Mouse (Mus musculus) forebrain, embryonic 15.5 days (tissue): Measurements from ENCODE around the gene Gemin6. TPM values are rescaled to one million over a fixed set of nuclear protein-coding genes. Genes with fewer than 3 reads are reported as not detected.
"Not testable (repeated sequence)": the region's sequence is repeated elsewhere in the genome, so short reads cannot be mapped to it uniquely, and the experiment has no call there.

ENCODE experiments used
- ATAC-seq: fragments of 200-750 bp; cut with Nextera tagmentation; replicated peaks from 2 replicates; pipeline ENCODE4 v1.8.0; 2017; ENCODE audit warnings: mild to moderate bottlenecking, moderate TSS enrichment, moderate library complexity
- H3K27ac ChIP-seq: fragments of 300-500 bp; sonication (generic); replicated peaks from 2 replicates; pipeline ENCODE4 v1.5.1; 2015; ENCODE audit warnings: mild to moderate bottlenecking, inconsistent platforms
- H3K27me3 ChIP-seq: fragments of 300-500 bp; sonication (generic); 2 replicates; pipeline ENCODE4 v1.6.1; 2015; ENCODE audit warnings: inconsistent platforms
- H3K36me3 ChIP-seq: fragments of 300-500 bp; sonication (generic); 2 replicates; pipeline ENCODE4 v1.6.1; 2015; ENCODE audit warnings: mild to moderate bottlenecking, inconsistent platforms
- H3K4me1 ChIP-seq: fragments of 300-500 bp; sonication (generic); 2 replicates; pipeline ENCODE4 v1.6.1; 2015; ENCODE audit warnings: inconsistent platforms
- H3K4me2 ChIP-seq: fragments of 300-500 bp; sonication (generic); replicated peaks from 2 replicates; pipeline ENCODE4 v1.6.1; 2015; ENCODE audit warnings: mild to moderate bottlenecking, inconsistent platforms
- H3K4me3 ChIP-seq: fragments of 300-500 bp; sonication (generic); 2 replicates; pipeline ENCODE4 v1.5.1; 2015; ENCODE audit warnings: mild to moderate bottlenecking, inconsistent platforms
- H3K9ac ChIP-seq: fragments of 300-500 bp; sonication (generic); replicated peaks from 2 replicates; pipeline ENCODE4 v1.6.1; 2015; ENCODE audit warnings: mild to moderate bottlenecking, inconsistent platforms
- H3K9me3 ChIP-seq: fragments of 300-500 bp; sonication (generic); 2 replicates; pipeline ENCODE4 v1.6.1; 2016; ENCODE audit warnings: inconsistent platforms
- WGBS: fragments of 180-500 bp; shearing (Covaris S2); methylation state at CpG from one replicate; pipeline ENCODE4 v1.1.7; 2015; ENCODE audit warnings: mixed read lengths; 5-methylcytosine and 5-hydroxymethylcytosine counted together
- polyA plus RNA-seq: library from polyadenylated mRNA; unstranded; fragments of >200 nt; fragmentation: Nextera tagmentation; extraction: Ambion mirVana; gene quantifications from 2 replicates; pipeline ENCODE4 v1.2.1, GENCODE M21; 2015

The Gemin6 gene
- 24.9 and 25.8 TPM in 2 replicates for polyA plus RNA-seq

DNA sequence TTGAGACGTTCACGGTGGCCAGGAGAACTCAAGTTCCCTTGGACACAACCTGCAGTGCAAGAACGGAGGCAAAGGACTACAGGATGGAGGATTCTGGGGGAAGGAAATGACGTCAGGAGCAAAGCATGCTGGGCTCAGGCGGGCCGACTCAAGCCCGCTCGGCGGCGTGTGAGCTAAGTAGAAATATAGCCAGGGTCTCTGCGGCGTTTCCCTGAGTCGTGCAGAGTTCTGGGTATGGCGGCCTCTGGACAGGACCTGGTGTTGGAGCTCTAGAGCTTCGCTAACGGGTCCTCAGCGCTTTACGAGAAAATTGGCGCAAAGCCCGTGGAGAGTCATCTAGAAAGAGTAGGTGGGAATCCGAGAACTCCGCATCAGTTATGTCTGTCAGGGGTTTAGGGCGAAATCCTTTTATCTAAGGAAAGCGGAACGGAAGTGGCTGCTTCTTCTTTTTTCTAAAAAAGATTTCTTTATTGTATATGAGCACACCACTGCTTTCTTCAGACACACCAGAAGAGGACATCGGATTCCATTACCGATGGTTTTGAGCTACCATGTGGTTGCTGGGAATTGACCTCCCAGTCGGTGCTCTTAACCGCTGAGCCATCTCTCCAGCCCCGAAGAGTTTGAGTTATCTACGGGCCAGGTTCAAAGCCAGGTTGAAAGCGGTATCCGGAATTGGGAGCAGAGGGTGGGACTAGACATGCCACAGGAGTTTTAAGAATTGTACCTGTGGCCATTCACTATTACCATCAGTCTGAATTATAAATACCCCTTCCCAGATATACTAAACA, at the start of gene Gemin6:
Gene Gemin6 (plus strand): TSS at position 116 of the 791 bp plus-strand sequence.
- no peaks in the 10 kb centered on the region for H3K27me3 ChIP-seq
- H3K4me1 ChIP-seq: peaks cover 9% of the 10 kb centered on the region
- no peaks in the 10 kb centered on the region for H3K9me3 ChIP-seq
- under 1% methylated on average over 33 of the region's 33 CpGs for WGBS
- peak within 1 kb of the TSS; percentile 76 for H3K4me2 ChIP-seq
- no peaks in the 10 kb centered on the region for H3K36me3 ChIP-seq
- peak; percentile 99 for ATAC-seq
- peak within 1 kb of the TSS; percentile 60 for H3K4me3 ChIP-seq
- H3K9ac ChIP-seq: peak within 1 kb of the TSS; percentile 63
- peak within 1 kb of the TSS; percentile 82 for H3K27ac ChIP-seq

DNA sequence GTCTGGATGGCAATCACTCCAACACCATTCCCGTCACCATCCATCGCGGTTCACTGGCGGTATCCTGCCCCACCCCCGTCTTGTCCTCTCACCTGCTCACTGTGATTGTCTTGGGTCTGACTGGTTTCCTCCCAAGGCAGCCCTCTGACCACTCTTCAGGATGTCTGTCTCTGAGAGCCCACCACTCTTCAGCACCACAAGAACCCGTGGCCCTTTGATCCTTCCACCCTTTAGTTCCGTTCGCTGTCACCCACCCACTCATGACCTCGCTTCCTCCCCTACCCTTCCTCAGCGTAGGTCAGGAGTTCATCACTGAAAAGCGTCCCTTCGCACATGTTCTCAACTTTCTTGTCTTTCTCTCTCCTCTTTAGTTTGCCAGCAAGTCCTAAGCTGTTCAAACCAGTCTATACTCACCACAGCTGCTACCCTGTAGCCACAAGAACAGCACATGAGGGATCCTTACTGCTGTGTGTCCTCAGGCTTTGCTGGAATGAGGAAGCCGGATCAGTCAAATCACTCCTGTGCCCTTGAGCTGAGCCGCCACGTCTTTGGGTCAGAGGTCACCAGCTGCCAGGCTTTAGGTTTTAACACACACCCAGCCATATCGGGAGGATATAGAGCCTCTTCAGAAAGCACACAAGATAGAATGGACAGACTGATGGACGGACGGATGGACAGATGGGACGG, 49.4 kb upstream of the Gemin6 start:
- no peak; the same call in 1 of the 2 replicates for ATAC-seq
- H3K27me3 ChIP-seq: no peaks in the 10 kb centered on the region
- no peak overlapping the region for H3K9ac ChIP-seq
- no peaks in the 10 kb centered on the region for H3K9me3 ChIP-seq
- 83% methylated on average over 19 of the region's 19 CpGs for WGBS
- H3K36me3 ChIP-seq: no peaks in the 10 kb centered on the region
- H3K27ac ChIP-seq: no peak overlapping the region
- no peaks in the 10 kb centered on the region for H3K4me1 ChIP-seq
- no peak overlapping the region for H3K4me2 ChIP-seq
- H3K4me3 ChIP-seq: no peak overlapping the region

DNA sequence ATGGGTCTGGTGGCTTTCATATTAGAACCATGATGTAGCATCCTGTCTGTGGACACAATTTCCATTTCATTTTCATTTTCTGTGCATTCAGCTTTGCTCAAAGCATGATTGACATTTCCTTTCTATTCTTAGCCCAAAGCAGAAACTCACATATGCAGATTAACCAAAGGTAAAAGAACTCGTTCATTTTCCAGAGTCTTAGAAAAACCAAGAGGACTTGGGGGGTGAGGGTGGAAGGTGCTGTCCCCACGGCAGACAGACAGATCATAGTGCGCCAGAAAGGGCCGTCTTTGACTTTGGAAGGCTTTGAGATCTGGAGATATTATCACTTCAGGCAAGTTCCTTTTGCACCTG, 48.9 kb upstream of the Gemin6 start:
- no peak overlapping the region for H3K4me3 ChIP-seq
- WGBS: 66% methylated on average over 4 of the region's 4 CpGs
- H3K4me2 ChIP-seq: no peak overlapping the region
- H3K9me3 ChIP-seq: no peaks in the 10 kb centered on the region
- H3K9ac ChIP-seq: no peak overlapping the region
- H3K27me3 ChIP-seq: no peaks in the 10 kb centered on the region
- H3K36me3 ChIP-seq: no peaks in the 10 kb centered on the region
- H3K27ac ChIP-seq: no peak overlapping the region
- no peak for ATAC-seq
- H3K4me1 ChIP-seq: no peaks in the 10 kb centered on the region

DNA sequence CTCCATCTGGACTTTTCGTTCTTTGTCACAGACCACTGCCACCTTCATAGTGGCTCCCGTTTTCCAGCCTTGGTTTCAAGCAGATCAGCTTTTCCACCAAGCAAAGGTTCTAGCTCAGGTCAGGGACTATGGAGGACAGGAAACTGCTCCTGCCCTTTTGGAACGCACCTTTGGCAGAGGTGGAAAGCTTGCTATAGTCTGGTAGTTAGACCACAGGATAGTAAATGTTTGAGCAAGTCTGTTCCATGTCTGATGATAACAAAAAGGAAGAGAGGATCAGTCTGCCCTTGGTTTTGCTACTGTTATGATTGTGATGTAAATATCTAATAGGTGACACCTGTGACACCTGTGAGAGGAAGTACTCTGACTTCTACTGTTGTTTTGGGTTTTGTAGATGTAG, 48.3 kb upstream of the Gemin6 start:
- no peaks in the 10 kb centered on the region for H3K4me1 ChIP-seq
- no peak overlapping the region for H3K4me2 ChIP-seq
- H3K4me3 ChIP-seq: no peak overlapping the region
- no peak for ATAC-seq
- H3K9ac ChIP-seq: no peak overlapping the region
- no peaks in the 10 kb centered on the region for H3K9me3 ChIP-seq
- 94% methylated on average over 3 of the region's 3 CpGs for WGBS
- H3K27me3 ChIP-seq: no peaks in the 10 kb centered on the region
- H3K27ac ChIP-seq: no peak overlapping the region
- H3K36me3 ChIP-seq: no peaks in the 10 kb centered on the region

DNA sequence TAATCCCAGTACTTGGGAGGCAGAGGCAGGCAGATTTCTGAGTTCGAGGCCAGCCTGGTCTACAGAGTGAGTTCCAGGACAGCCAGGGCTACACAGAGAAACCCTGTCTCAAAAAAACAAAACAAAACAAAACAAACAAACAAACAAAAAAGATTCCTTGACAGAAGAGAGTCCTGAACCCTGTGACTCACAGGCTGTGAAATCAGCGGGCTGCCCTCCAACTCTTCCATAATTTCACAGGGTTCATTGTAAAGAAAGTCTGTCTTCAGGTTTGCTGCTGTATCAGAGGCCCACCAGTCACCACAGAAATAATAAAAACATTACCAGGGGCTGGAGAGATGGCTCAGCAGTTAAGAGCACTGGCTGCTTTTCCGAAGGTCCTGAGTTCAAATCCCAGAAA, 45.4 kb upstream of the Gemin6 start:
- H3K9me3 ChIP-seq, H3K4me1 ChIP-seq, H3K27me3 ChIP-seq, H3K27ac ChIP-seq, H3K9ac ChIP-seq, H3K4me2 ChIP-seq, H3K36me3 ChIP-seq, H3K4me3 ChIP-seq, ATAC-seq: not testable (repeated sequence)
- WGBS: over 99% methylated on average over 3 of the region's 3 CpGs

DNA sequence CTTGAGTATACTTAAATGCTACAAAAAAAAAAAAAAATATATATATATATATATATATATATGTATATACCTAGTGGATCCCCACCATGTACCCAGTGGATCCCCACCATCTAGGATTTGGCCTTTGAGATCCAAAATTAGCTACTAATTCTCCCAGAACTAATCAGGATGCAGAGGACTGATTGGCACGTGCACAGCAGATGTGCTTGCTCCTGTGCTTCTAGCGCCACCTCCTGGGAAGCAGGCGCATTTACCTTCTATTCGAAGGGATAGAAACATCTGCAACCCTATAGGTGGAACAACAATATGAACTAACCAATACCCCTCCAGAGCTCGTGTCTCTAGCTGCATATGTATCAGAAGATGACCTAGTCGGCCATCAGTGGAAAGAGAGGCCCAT, 44.3 kb upstream of the Gemin6 start:
- no peaks in the 10 kb centered on the region for H3K9me3 ChIP-seq
- under 1% methylated on average over 6 of the region's 6 CpGs for WGBS
- no peak overlapping the region for H3K9ac ChIP-seq
- H3K27me3 ChIP-seq: no peaks in the 10 kb centered on the region
- no peaks in the 10 kb centered on the region for H3K36me3 ChIP-seq
- no peaks in the 10 kb centered on the region for H3K4me1 ChIP-seq
- no peak overlapping the region for H3K4me3 ChIP-seq
- H3K27ac ChIP-seq: no peak overlapping the region
- ATAC-seq: peak; percentile 91
- no peak overlapping the region for H3K4me2 ChIP-seq

DNA sequence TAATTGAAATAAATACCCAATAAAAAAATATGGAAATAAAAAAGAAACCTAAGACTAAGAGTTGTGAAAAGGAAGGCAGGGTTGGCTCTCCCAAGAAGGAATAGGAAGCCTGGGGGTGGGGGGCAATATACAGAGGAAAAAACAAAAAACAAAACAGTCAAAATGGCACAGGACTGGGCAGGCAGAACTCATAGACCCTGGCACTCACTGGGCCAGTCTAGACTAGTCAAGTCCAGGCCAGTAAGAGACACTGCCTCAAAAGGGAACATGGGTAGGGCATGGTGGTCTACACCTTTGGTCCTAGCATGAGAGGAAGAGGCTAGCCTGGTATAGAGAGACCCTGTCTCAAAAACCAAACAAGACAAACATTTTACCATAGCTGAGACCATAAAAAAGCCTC, 43.8 kb upstream of the Gemin6 start:
- Histone ChIP-seq H3K9ac (no peak overlapping the region), H3K27me3 (no peaks in the 10 kb centered on the region), H3K4me3 (no peak overlapping the region), H3K36me3 (no peaks in the 10 kb centered on the region), H3K27ac (no peak overlapping the region), H3K4me1 (no peaks in the 10 kb centered on the region), H3K9me3 (no peaks in the 10 kb centered on the region), H3K4me2 (no peak overlapping the region)
- peak; percentile 44; the same call in 1 of the 2 replicates for ATAC-seq

DNA sequence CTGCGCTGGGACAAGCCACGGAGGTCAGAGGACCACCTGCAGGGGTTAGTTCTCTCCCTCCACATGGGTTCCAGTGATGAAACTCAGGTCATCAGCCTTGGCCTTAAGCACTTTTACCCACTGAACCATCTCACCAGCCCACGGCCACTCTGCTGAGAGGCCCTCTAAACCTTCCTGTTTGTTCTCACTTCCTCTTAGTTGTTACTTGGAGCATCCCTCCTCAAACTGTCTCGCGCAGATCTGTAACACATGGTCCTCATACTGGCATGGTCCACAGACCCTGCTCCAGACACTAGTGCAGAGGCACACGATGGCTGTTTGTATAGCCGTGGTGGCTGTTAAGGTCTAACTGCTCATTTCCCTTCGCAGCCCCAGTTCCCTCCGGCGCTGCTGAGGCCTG, 40.6 kb upstream of the Gemin6 start:
- H3K4me2 ChIP-seq: no peak overlapping the region
- H3K9me3 ChIP-seq: no peaks in the 10 kb centered on the region
- H3K36me3 ChIP-seq: no peaks in the 10 kb centered on the region
- H3K9ac ChIP-seq: no peak overlapping the region
- no peak for ATAC-seq
- no peak overlapping the region for H3K4me3 ChIP-seq
- H3K27ac ChIP-seq: no peak overlapping the region
- no peaks in the 10 kb centered on the region for H3K27me3 ChIP-seq
- 86% methylated on average over 9 of the region's 10 CpGs for WGBS
- no peaks in the 10 kb centered on the region for H3K4me1 ChIP-seq

DNA sequence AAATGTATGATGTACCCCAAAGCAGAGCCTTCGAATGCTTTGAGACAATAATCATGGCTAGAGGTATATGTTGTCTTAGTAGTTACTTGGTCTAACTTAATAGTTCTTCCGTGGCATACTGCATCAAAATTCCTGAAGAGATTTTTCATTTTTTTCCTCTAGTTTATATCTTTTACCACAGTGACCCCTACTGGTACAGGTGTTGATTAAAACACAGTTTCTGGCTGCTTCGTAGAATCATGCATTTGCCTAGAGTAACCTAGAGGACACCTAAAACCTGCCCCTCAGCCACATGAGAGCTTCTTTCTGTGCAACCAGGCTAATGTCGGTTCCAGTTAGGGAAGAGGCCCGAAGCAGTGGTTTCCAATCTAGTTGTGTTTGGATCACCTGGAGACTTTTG, 31.2 kb upstream of the Gemin6 start:
- WGBS: 73% methylated on average over 5 of the region's 5 CpGs
- no peaks in the 10 kb centered on the region for H3K9me3 ChIP-seq
- ATAC-seq: no peak
- no peaks in the 10 kb centered on the region for H3K27me3 ChIP-seq
- H3K4me2 ChIP-seq: no peak overlapping the region
- no peaks in the 10 kb centered on the region for H3K4me1 ChIP-seq
- H3K36me3 ChIP-seq: peaks cover 34% of the 10 kb centered on the region
- H3K9ac ChIP-seq: no peak overlapping the region
- no peak overlapping the region for H3K4me3 ChIP-seq
- no peak overlapping the region for H3K27ac ChIP-seq

DNA sequence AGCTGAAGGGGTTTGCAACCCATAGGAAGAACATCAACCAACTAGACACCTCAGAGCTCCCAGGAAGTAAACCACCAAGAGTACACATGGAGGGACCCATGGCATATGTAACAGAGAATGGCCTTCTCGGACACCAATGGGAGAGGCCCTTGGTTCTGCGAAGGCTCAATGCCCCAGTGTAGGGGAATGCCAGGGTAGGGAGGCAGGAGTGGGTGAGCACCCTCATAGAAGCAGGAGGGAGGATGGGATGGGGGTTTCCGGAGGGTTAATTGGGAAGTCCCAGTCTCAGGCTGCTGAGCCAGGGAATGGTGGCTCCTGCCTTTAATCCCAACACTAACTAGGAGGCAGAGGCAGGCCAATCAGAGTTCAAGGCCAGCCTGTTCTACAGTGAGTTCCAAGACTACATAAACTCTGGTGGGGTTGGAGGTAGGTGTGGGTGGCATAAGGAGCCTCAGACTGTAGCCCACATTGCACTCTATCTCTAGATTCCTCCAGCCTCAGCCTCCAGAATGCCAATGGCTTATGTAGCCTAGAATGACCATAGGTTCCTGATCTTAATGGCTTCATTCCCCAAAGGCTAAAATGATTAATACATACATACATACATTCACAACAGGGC, 25.0 kb upstream of the Gemin6 start:
- ATAC-seq: peak; percentile 57; the same call in 1 of the 2 replicates
- Histone ChIP-seq H3K36me3 (peaks cover 81% of the 10 kb centered on the region), H3K4me1 (peaks cover 13% of the 10 kb centered on the region), H3K4me3 (no peak overlapping the region), H3K27me3 (no peaks in the 10 kb centered on the region), H3K27ac (no peak overlapping the region), H3K9ac (no peak overlapping the region), H3K9me3 (no peaks in the 10 kb centered on the region), H3K4me2 (no peak overlapping the region)
- 95% methylated on average over 3 of the region's 3 CpGs for WGBS

DNA sequence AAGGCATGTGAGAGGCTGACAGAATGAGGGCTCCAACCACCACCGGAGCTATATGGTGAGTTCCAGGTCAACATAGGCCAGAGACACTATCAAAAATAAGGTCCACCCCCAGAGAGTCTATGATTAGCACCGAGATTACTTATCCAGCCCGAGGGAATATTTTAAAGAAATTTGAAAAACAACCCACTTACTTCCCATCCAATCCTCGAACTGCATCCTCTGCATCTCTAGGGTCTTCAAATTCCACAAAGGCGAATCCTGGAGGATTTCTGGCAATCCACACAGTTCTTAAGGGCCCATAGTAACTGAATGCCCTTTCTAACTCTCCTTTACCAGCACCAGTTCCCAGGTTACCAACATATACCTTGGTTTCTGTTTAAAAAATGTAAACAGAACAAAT, 18.6 kb upstream of the Gemin6 start:
- H3K4me1 ChIP-seq: peaks cover 31% of the 10 kb centered on the region
- peak overlapping the region; percentile 96 for H3K9ac ChIP-seq
- peak overlapping the region; percentile 83 for H3K4me2 ChIP-seq
- no peaks in the 10 kb centered on the region for H3K27me3 ChIP-seq
- H3K27ac ChIP-seq: peak overlapping the region; percentile 99
- peak overlapping the region; percentile 95 for H3K4me3 ChIP-seq
- ATAC-seq: no peak
- H3K36me3 ChIP-seq: peaks cover 36% of the 10 kb centered on the region
- WGBS: 21% methylated on average over 5 of the region's 5 CpGs
- H3K9me3 ChIP-seq: no peaks in the 10 kb centered on the region

DNA sequence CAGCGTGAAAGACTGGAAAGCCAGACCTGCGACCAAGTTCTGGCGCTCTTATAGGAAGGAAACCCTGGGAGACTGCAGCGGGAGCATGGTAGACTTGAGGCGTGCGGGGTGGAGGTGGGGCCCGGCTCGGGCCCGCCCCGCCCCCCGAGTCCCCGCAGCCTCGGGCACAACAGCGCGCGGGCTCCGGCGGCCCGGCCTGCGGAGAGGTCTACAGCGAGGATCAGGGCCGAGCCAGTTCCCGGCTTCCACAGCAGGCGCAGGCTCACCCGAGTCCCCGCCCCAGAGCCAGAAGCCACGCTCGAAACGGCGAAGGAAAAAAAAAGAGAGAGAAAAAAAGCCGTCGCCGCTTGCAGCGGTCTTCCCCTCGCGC, 18.0 kb upstream of the Gemin6 start:
- peaks cover 31% of the 10 kb centered on the region for H3K4me1 ChIP-seq
- peak overlapping the region; percentile 83 for H3K4me2 ChIP-seq
- H3K9ac ChIP-seq: peak overlapping the region; percentile 96
- under 1% methylated on average over 36 of the region's 36 CpGs for WGBS
- H3K36me3 ChIP-seq: peaks cover 32% of the 10 kb centered on the region
- H3K4me3 ChIP-seq: peak overlapping the region; percentile 95
- no peaks in the 10 kb centered on the region for H3K9me3 ChIP-seq
- H3K27ac ChIP-seq: peak overlapping the region; percentile 99
- H3K27me3 ChIP-seq: no peaks in the 10 kb centered on the region
- peak; percentile 76 for ATAC-seq
